Mouse (Mus musculus): ENCODE results near the gene Slc13a1. TPM values are rescaled to one million over a fixed set of nuclear protein-coding genes. Genes with fewer than 3 reads are reported as not detected.

The Slc13a1 gene
- polyA plus RNA-seq, 1 experiment from 2014 or later, result not detected

- 56% methylated on average over 1 of the region's 1 CpGs for WGBS (ENCODE audit: insufficient replicate concordance)
- no peak for DNase-seq
- no peaks in the 10 kb centered on the region for H3K9me3 ChIP-seq (ENCODE audit: low read length)
Measured at GRCm38 (mm10) chr6:24101281-24101680, 66.6 kb downstream of the Slc13a1 start.

GRCm38 (mm10) chr6:24100705-24101104 is 67.2 kb downstream of the Slc13a1 start:
- H3K4me1 ChIP-seq (ENCODE audit: insufficient read depth), result no peaks in the 10 kb centered on the region
- no peak overlapping the region for H3K4me3 ChIP-seq (ENCODE audit: low read depth, low read length)
- TF ChIP-seq EP300 (IDR thresholded peaks at IDR 0.05; ENCODE audit: low read depth) (no peak), CTCF (IDR thresholded peaks at IDR 0.05; ENCODE audit: low read depth) (no peak)
- 63% methylated on average over 5 of the region's 5 CpGs for WGBS (ENCODE audit: insufficient replicate concordance)
- no peak overlapping the region for H3K9ac ChIP-seq (replicated peaks)
- no peaks in the 10 kb centered on the region for H3K27me3 ChIP-seq (ENCODE audit: insufficient read depth, low read length)
- no peak overlapping the region for H3K4me2 ChIP-seq (ENCODE audit: low read depth, low read length)
- DNase-seq (no peak), ATAC-seq (no peak)
- no peak overlapping the region for H3K27ac ChIP-seq (ENCODE audit: low read depth)
- no peaks in the 10 kb centered on the region for H3K36me3 ChIP-seq (replicated peaks; ENCODE audit: insufficient read depth, low read length)
- no peaks in the 10 kb centered on the region for H3K9me3 ChIP-seq (ENCODE audit: low read length)

More at GRCm38 (mm10) chr6:24101281-24101680, 66.6 kb downstream of the Slc13a1 start:
- Histone ChIP-seq H3K4me3 (ENCODE audit: low read depth, low read length) (no peak overlapping the region), H3K27ac (ENCODE audit: low read depth) (no peak overlapping the region), H3K4me2 (ENCODE audit: low read depth, low read length) (no peak overlapping the region), H3K4me1 (ENCODE audit: insufficient read depth) (no peaks in the 10 kb centered on the region), H3K27me3 (ENCODE audit: insufficient read depth, low read length) (no peaks in the 10 kb centered on the region), H3K9ac (replicated peaks) (no peak overlapping the region), H3K36me3 (replicated peaks; ENCODE audit: insufficient read depth, low read length) (no peaks in the 10 kb centered on the region)
- ATAC-seq, result no peak
- TF ChIP-seq CTCF (IDR thresholded peaks at IDR 0.05; ENCODE audit: low read depth) (no peak), EP300 (IDR thresholded peaks at IDR 0.05; ENCODE audit: low read depth) (no peak)

- H3K36me3 ChIP-seq (replicated peaks; ENCODE audit: insufficient read depth, low read length), result no peaks in the 10 kb centered on the region
- H3K4me3 ChIP-seq (ENCODE audit: low read depth, low read length), result no peak overlapping the region
- no peaks in the 10 kb centered on the region for H3K4me1 ChIP-seq (ENCODE audit: insufficient read depth)
- TF ChIP-seq CTCF (IDR thresholded peaks at IDR 0.05; ENCODE audit: low read depth) (no peak), EP300 (IDR thresholded peaks at IDR 0.05; ENCODE audit: low read depth) (no peak)
- ATAC-seq (no peak), DNase-seq (no peak)
- H3K9me3 ChIP-seq (ENCODE audit: low read length), result no peaks in the 10 kb centered on the region
- H3K27ac ChIP-seq (ENCODE audit: low read depth), result no peak overlapping the region
- H3K27me3 ChIP-seq (ENCODE audit: insufficient read depth, low read length), result no peaks in the 10 kb centered on the region
- no peak overlapping the region for H3K4me2 ChIP-seq (ENCODE audit: low read depth, low read length)
- no peak overlapping the region for H3K9ac ChIP-seq (replicated peaks)
Measured at GRCm38 (mm10) chr6:24097400-24097799, 70.5 kb downstream of the Slc13a1 start.

- Histone ChIP-seq H3K4me2 (ENCODE audit: low read depth, low read length) (no peak overlapping the region), H3K27me3 (ENCODE audit: insufficient read depth, low read length) (no peaks in the 10 kb centered on the region), H3K9me3 (ENCODE audit: low read length) (no peaks in the 10 kb centered on the region), H3K9ac (replicated peaks) (no peak overlapping the region), H3K36me3 (replicated peaks; ENCODE audit: insufficient read depth, low read length) (no peaks in the 10 kb centered on the region), H3K4me3 (ENCODE audit: low read depth, low read length) (no peak overlapping the region), H3K4me1 (ENCODE audit: insufficient read depth) (no peaks in the 10 kb centered on the region), H3K27ac (ENCODE audit: low read depth) (no peak overlapping the region)
- ATAC-seq (no peak), DNase-seq (no peak)
- TF ChIP-seq EP300 (IDR thresholded peaks at IDR 0.05; ENCODE audit: low read depth) (no peak), CTCF (IDR thresholded peaks at IDR 0.05; ENCODE audit: low read depth) (no peak)
- WGBS (ENCODE audit: insufficient replicate concordance), result 56% methylated on average over 2 of the region's 2 CpGs
Measured at GRCm38 (mm10) chr6:24076089-24076488, 91.8 kb downstream of the Slc13a1 start.

GRCm38 (mm10) chr6:24072804-24073203 is 95.1 kb downstream of the Slc13a1 start:
- Histone ChIP-seq H3K4me2 (ENCODE audit: low read depth, low read length) (no peak overlapping the region), H3K4me1 (ENCODE audit: insufficient read depth) (no peaks in the 10 kb centered on the region), H3K27ac (ENCODE audit: low read depth) (no peak overlapping the region), H3K4me3 (ENCODE audit: low read depth, low read length) (no peak overlapping the region), H3K9me3 (ENCODE audit: low read length) (no peaks in the 10 kb centered on the region), H3K9ac (replicated peaks) (no peak overlapping the region), H3K36me3 (replicated peaks; ENCODE audit: insufficient read depth, low read length) (no peaks in the 10 kb centered on the region), H3K27me3 (ENCODE audit: insufficient read depth, low read length) (no peaks in the 10 kb centered on the region)
- TF ChIP-seq EP300 (IDR thresholded peaks at IDR 0.05; ENCODE audit: low read depth) (no peak), CTCF (IDR thresholded peaks at IDR 0.05; ENCODE audit: low read depth) (no peak)
- DNase-seq (no peak), ATAC-seq (no peak)
- 51% methylated on average over 4 of the region's 4 CpGs for WGBS (ENCODE audit: insufficient replicate concordance)

GRCm38 (mm10) chr6:24059754-24060153 is 108.1 kb downstream of the Slc13a1 start:
- Histone ChIP-seq H3K36me3 (replicated peaks; ENCODE audit: insufficient read depth, low read length) (no peaks in the 10 kb centered on the region), H3K4me1 (ENCODE audit: insufficient read depth) (no peaks in the 10 kb centered on the region), H3K27ac (ENCODE audit: low read depth) (no peak overlapping the region), H3K4me3 (ENCODE audit: low read depth, low read length) (no peak overlapping the region), H3K27me3 (ENCODE audit: insufficient read depth, low read length) (no peaks in the 10 kb centered on the region), H3K9ac (replicated peaks) (no peak overlapping the region), H3K9me3 (ENCODE audit: low read length) (no peaks in the 10 kb centered on the region), H3K4me2 (ENCODE audit: low read depth, low read length) (no peak overlapping the region)
- no peak for TF ChIP-seq CTCF (IDR thresholded peaks at IDR 0.05; ENCODE audit: low read depth)
- TF ChIP-seq EP300 (IDR thresholded peaks at IDR 0.05; ENCODE audit: low read depth), result no peak
- WGBS (ENCODE audit: insufficient replicate concordance), result 81% methylated on average over 3 of the region's 3 CpGs
- DNase-seq (no peak), ATAC-seq (no peak)

- no peaks in the 10 kb centered on the region for H3K36me3 ChIP-seq (replicated peaks; ENCODE audit: insufficient read depth, low read length)
- no peak for TF ChIP-seq EP300 (IDR thresholded peaks at IDR 0.05; ENCODE audit: low read depth)
- TF ChIP-seq CTCF (IDR thresholded peaks at IDR 0.05; ENCODE audit: low read depth), result no peak
- no peak overlapping the region for H3K4me2 ChIP-seq (ENCODE audit: low read depth, low read length)
- WGBS (ENCODE audit: insufficient replicate concordance), result 73% methylated on average over 4 of the region's 4 CpGs
- no peaks in the 10 kb centered on the region for H3K27me3 ChIP-seq (ENCODE audit: insufficient read depth, low read length)
- no peak overlapping the region for H3K4me3 ChIP-seq (ENCODE audit: low read depth, low read length)
- no peak overlapping the region for H3K9ac ChIP-seq (replicated peaks)
- no peak overlapping the region for H3K27ac ChIP-seq (ENCODE audit: low read depth)
- ATAC-seq (no peak), DNase-seq (no peak)
- H3K4me1 ChIP-seq (ENCODE audit: insufficient read depth), result no peaks in the 10 kb centered on the region
- H3K9me3 ChIP-seq (ENCODE audit: low read length), result no peaks in the 10 kb centered on the region
Measured at GRCm38 (mm10) chr6:24055086-24055485, 112.8 kb downstream of the Slc13a1 start.

Data from liver, postnatal 0 days (tissue).